Mouse (Mus musculus): ENCODE data around the gene Cyp51.

- TF ChIP-seq CTCF (IDR thresholded peaks at IDR 0.05; ENCODE audit: insufficient read depth, low read depth, low read length) (no peak), POLR2A (IDR thresholded peaks at IDR 0.05; ENCODE audit: insufficient read depth, low read depth, low read length) (no peak)
These were observed 8.1 kb upstream of the Cyp51 start for GRCm38 (mm10) chr5:4112570-4113098.
